Mouse (Mus musculus): ENCODE results near the gene Shh.

Gene Shh

GRCm38 (mm10) chr5:28458821-28459240 is 8.2 kb downstream of the Shh start:
- peak; percentile 53 for DNase-seq

GRCm38 (mm10) chr5:28457921-28458641 is 9.0 kb downstream of the Shh start:
- DNase-seq, result peak; percentile 39

- peak; percentile 7 for DNase-seq
Observed at GRCm38 (mm10) chr5:28456366-28456765, 10.7 kb downstream of the Shh start.

GRCm38 (mm10) chr5:28455721-28456120 is 11.3 kb downstream of the Shh start:
- no peak for DNase-seq

- DNase-seq, result no peak
Observed at GRCm38 (mm10) chr5:28454546-28454945, 12.5 kb downstream of the Shh start.

GRCm38 (mm10) chr5:28453523-28453922 is 13.5 kb downstream of the Shh start:
- DNase-seq, result peak; percentile 25

GRCm38 (mm10) chr5:28453086-28453485 is 14.0 kb downstream of the Shh start:
- DNase-seq, result no peak

- DNase-seq, result peak; percentile 85
Observed at GRCm38 (mm10) chr5:28451053-28451638, 15.9 kb downstream of the Shh start.

- DNase-seq, result no peak
Observed at GRCm38 (mm10) chr5:28450126-28450890, 16.7 kb downstream of the Shh start.

- DNase-seq, result no peak
Observed at GRCm38 (mm10) chr5:28425926-28426325, 41.1 kb downstream of the Shh start.

- no peak for DNase-seq
Observed at GRCm38 (mm10) chr5:28423781-28424180, 43.3 kb downstream of the Shh start.

- no peak for DNase-seq
Observed at GRCm38 (mm10) chr5:28419640-28420265, 47.3 kb downstream of the Shh start.

GRCm38 (mm10) chr5:28418734-28419133 is 48.3 kb downstream of the Shh start:
- DNase-seq, result no peak

- DNase-seq, result no peak
Observed at GRCm38 (mm10) chr5:28416029-28416428, 51.0 kb downstream of the Shh start.

- no peak for DNase-seq
Observed at GRCm38 (mm10) chr5:28414076-28414475, 53.0 kb downstream of the Shh start.

- no peak for DNase-seq
Observed at GRCm38 (mm10) chr5:28413533-28413932, 53.5 kb downstream of the Shh start.

- DNase-seq, result no peak
Observed at GRCm38 (mm10) chr5:28412006-28412685, 54.9 kb downstream of the Shh start.
